In genomic region chr10:26014298-26014697, GRCm38 (mm10) we compare ENCODE assay signal across 18 mouse cellular contexts.
DNase-seq lines count a peak whose midpoint lies in the region.
"Had no signal": no experiment of that assay in that cellular context is flagged by ENCODE, and none has a peak within 500 bp of the region (broad histone marks: within the 10 kb centered on the region; RNA-seq: fewer than 3 reads in every experiment).

No protein-coding gene starts in this region.

- peak; percentile 57 to 78 for DNase-seq in adrenal gland, adult (ENCODE audit: inconsistent age in 2 of 2, low spot score in 1 of 2)
- DNase-seq in adrenal gland, postnatal 10 days = no peak
- DNase-seq in adrenal gland, adult 2 months = peak; percentile 55
- DNase-seq in adrenal gland, postnatal 14 days = no peak
- peak; percentile 30 to 39 for DNase-seq in adrenal gland, postnatal 36 days
- DNase-seq in adrenal gland, adult 8-10 months = no peak
- peak; percentile 40 for DNase-seq in heart, adult 11 months
- DNase-seq in heart, postnatal 14 days = no peak
- DNase-seq: adrenal gland, postnatal 25 days; B cell, adult 2 months; cerebellum, adult 11 months; cerebellum, adult 11-12 months; cerebellum, adult 18-20 months; cerebellum, adult 2 months; cerebellum, adult 8-10 months; cerebellum, adult 9-10 months; cerebellum, adult 9-11 months; cerebellum, postnatal 10 days had no signal

- intact Hi-C loops in heart, postnatal 14 days (cut with DNase I) = no loop called here

Comparison
In these comparisons a context has a peak if more than half of its experiments do, and no peak if none do; other contexts are left out.
1. DNase-seq: peak in adrenal gland, adult (2 of 2), adrenal gland, adult 2 months (single experiment), adrenal gland, postnatal 36 days (2 of 2) and heart, adult 11 months (single experiment); none in adrenal gland, postnatal 10 days (single experiment), adrenal gland, postnatal 14 days (single experiment), adrenal gland, adult 8-10 months (single experiment) and heart, postnatal 14 days (0 of 2).